Mouse (Mus musculus): ENCODE data around the gene Slfn9.
"Not testable (repeated sequence)": the region's sequence is repeated elsewhere in the genome, so short reads cannot be mapped to it uniquely, and the experiment has no call there.

DNA sequence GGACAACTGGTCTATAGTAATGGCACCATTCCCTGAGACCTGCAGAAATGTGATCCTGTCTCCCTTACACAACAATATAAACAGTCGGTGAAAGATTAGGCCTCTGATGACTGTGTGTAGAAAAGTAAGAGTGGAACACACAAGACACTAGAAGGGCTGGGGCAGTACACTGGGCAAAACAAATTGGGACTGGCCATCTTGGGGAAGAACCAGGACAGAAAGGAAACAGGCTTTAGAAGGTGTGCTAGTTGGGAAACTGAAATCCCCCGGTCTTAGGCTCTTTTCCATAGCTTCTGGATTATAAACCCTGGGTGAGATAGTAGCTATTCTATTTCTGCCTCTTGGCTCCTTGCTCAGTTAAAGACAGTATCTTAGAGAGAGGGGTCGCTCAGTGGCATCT lies 47.1 kb upstream of the Slfn9 start:
- TF ChIP-seq CTCF (IDR thresholded peaks at IDR 0.05; ENCODE audit: low read depth, low read length); POLR2A (IDR thresholded peaks at IDR 0.05; ENCODE audit: borderline replicate concordance, low read depth, low read length): not testable (repeated sequence)
